Mouse (Mus musculus): ENCODE results near the gene Daam2.

Daam2 gene

GRCm38 (mm10) chr17:49432071-49432711 lies 132.0 kb downstream of the Daam2 start:
- peak; percentile 72 for DNase-seq (ENCODE audit: low read depth, low spot score)

- no peak for DNase-seq (ENCODE audit: low read depth, low spot score)
These were observed 133.0 kb downstream of the Daam2 start for GRCm38 (mm10) chr17:49431176-49431575.

GRCm38 (mm10) chr17:49430136-49430535 lies 134.0 kb downstream of the Daam2 start:
- no peak for DNase-seq (ENCODE audit: low read depth, low spot score)

GRCm38 (mm10) chr17:49429471-49430129 lies 134.5 kb downstream of the Daam2 start:
- no peak for DNase-seq (ENCODE audit: low read depth, low spot score)

- no peak for DNase-seq (ENCODE audit: low read depth, low spot score)
These were observed 135.3 kb downstream of the Daam2 start for GRCm38 (mm10) chr17:49428751-49429415.

GRCm38 (mm10) chr17:49428239-49428688 lies 135.9 kb downstream of the Daam2 start, which contains the start of gene Mocs1:
TSS of gene Mocs1 (plus strand) at chr17:49428362.
- DNase-seq (ENCODE audit: low read depth, low spot score) = peak; percentile 92

GRCm38 (mm10) chr17:49427631-49428238 lies 136.4 kb downstream of the Daam2 start:
- peak; percentile 64 for DNase-seq (ENCODE audit: low read depth, low spot score)

- no peak for DNase-seq (ENCODE audit: low read depth, low spot score)
These were observed 140.3 kb downstream of the Daam2 start for GRCm38 (mm10) chr17:49423872-49424271.

- no peak for DNase-seq (ENCODE audit: low read depth, low spot score)
These were observed 141.1 kb downstream of the Daam2 start for GRCm38 (mm10) chr17:49423067-49423325.

- DNase-seq (ENCODE audit: low read depth, low spot score) = no peak
These were observed 141.7 kb downstream of the Daam2 start for GRCm38 (mm10) chr17:49422286-49423066.

- no peak for DNase-seq (ENCODE audit: low read depth, low spot score)
These were observed 144.3 kb downstream of the Daam2 start for GRCm38 (mm10) chr17:49419813-49420212.

GRCm38 (mm10) chr17:49416228-49416627 lies 147.9 kb downstream of the Daam2 start:
- DNase-seq (ENCODE audit: low read depth, low spot score) = peak; percentile 40

GRCm38 (mm10) chr17:49413554-49413953 lies 150.6 kb downstream of the Daam2 start:
- DNase-seq (ENCODE audit: low read depth, low spot score) = peak; percentile 32

GRCm38 (mm10) chr17:49412974-49413373 lies 151.2 kb downstream of the Daam2 start:
- no peak for DNase-seq (ENCODE audit: low read depth, low spot score)
